Mouse (Mus musculus): ENCODE data around the gene Nipsnap1.

DNA sequence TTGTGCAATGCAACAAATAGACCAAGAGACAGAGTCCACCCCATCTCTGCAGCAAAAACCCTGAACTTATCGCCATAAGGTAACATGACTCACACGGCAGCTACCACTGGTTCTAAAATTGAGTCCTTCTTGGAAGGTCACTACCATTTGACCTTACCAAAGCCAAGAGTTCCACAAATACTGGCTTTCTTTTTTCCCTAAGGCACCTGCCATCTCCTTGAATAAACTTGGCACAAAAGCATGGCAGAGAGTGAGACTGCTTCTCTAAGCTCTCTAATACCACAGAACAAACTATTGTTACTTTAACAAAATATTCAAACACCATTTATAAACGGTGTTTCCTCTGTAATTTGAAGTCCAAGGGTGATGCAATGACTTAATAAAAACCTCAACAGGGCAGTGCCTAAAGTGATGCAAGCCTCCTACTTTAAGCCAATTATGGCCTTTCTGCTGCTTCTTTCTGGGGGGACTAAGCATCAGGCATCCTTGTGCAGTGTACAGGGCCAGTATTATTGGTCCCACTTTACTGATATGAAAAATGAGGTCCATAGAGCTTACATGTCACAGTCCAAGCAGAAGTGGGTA lies 32.7 kb upstream of the Nipsnap1 start:
- no peak for TF ChIP-seq CTCF (IDR thresholded peaks at IDR 0.05; ENCODE audit: low read depth, low read length)
- TF ChIP-seq POLR2A (IDR thresholded peaks at IDR 0.05; ENCODE audit: extremely low read depth, insufficient read depth, low read length): no peak

Data from liver, adult 2 months (tissue).